Mouse (Mus musculus) lung, adult 2 months (tissue): ENCODE data around the gene Fes. TPM values are rescaled to one million over a fixed set of nuclear protein-coding genes. Genes with fewer than 3 reads are reported as not detected.

Experiments
- DNase-seq: peaks from one replicate; pipeline ENCODE4 v3.0.0; 2022
- H3K4me1 ChIP-seq: fragments of 200-500 bp; 2 replicates; pipeline ENCODE4 v1.6.1; 2011; ENCODE audit warnings: low read length; ENCODE audit not compliant: control insufficient read depth, insufficient read depth
- H3K4me3 ChIP-seq: fragments of 200-500 bp; replicated peaks from 2 replicates; pipeline ENCODE3; 2011; ENCODE audit warnings: low read depth, mild to moderate bottlenecking, control low read depth, low read length; ENCODE audit errors: extremely low read depth
- CTCF ChIP-seq: fragments of 200-500 bp; IDR thresholded peaks from 2 replicates; pipeline ENCODE4 v1.5.1; 2011; ENCODE audit warnings: mild to moderate bottlenecking, low read length, control low read depth; ENCODE audit not compliant: insufficient read depth
- POLR2A ChIP-seq: fragments of 200-500 bp; IDR thresholded peaks from 2 replicates; pipeline ENCODE4 v1.6.1; 2011; ENCODE audit warnings: low read depth, mild to moderate bottlenecking, control low read depth, low read length, borderline replicate concordance; ENCODE audit errors: extremely low read depth
- WGBS: fragments of 180-500 bp; shearing (Covaris S2); methylation state at CpG from one replicate; pipeline ENCODE4 v1.1.7; 2018; 5-methylcytosine and 5-hydroxymethylcytosine counted together
- polyA plus RNA-seq: library from polyadenylated mRNA; depleted of rRNA; stranded (reverse); fragments of >200 nt; gene quantifications from 2 replicates; pipeline ENCODE4 v1.2.3, GENCODE M21; 2012

The Fes gene
- polyA plus RNA-seq, 1 experiment: 60.1 TPM

- TF ChIP-seq POLR2A (no peak), CTCF (no peak)
- Histone ChIP-seq H3K4me3 (no peak overlapping the region), H3K4me1 (no peaks in the 10 kb centered on the region)
- WGBS: 83% methylated on average over 8 of the region's 8 CpGs
- DNase-seq: no peak
Observed at GRCm38 (mm10) chr7:80357156-80357555, 30.6 kb downstream of the Fes start.

- DNase-seq: no peak
- 89% methylated on average over 13 of the region's 13 CpGs for WGBS
- Histone ChIP-seq H3K4me3 (no peak overlapping the region), H3K4me1 (no peaks in the 10 kb centered on the region)
- TF ChIP-seq CTCF (no peak), POLR2A (no peak)
Observed at GRCm38 (mm10) chr7:80356351-80356750, 31.4 kb downstream of the Fes start.

GRCm38 (mm10) chr7:80352920-80353319 is 34.8 kb downstream of the Fes start:
- WGBS: 94% methylated on average over 8 of the region's 8 CpGs
- DNase-seq: no peak
- no peak for TF ChIP-seq CTCF
- TF ChIP-seq POLR2A: no peak
- H3K4me1 ChIP-seq: no peaks in the 10 kb centered on the region
- no peak overlapping the region for H3K4me3 ChIP-seq

- DNase-seq: no peak
- 77% methylated on average over 2 of the region's 2 CpGs for WGBS
- no peak for TF ChIP-seq CTCF
- no peak for TF ChIP-seq POLR2A
- Histone ChIP-seq H3K4me1 (no peaks in the 10 kb centered on the region), H3K4me3 (no peak overlapping the region)
Observed at GRCm38 (mm10) chr7:80350808-80351207, 36.9 kb downstream of the Fes start.

- peaks cover 3% of the 10 kb centered on the region; the same call in 1 of the 2 replicates for H3K4me1 ChIP-seq
- DNase-seq: no peak
- H3K4me3 ChIP-seq: no peak overlapping the region
- TF ChIP-seq CTCF (no peak), POLR2A (no peak)
- WGBS: 56% methylated on average over 13 of the region's 13 CpGs
Observed at GRCm38 (mm10) chr7:80347670-80348586, 39.8 kb downstream of the Fes start.

GRCm38 (mm10) chr7:80346830-80347229 is 40.9 kb downstream of the Fes start:
- TF ChIP-seq POLR2A: no peak
- TF ChIP-seq CTCF: no peak
- H3K4me3 ChIP-seq: no peak overlapping the region
- DNase-seq: no peak
- H3K4me1 ChIP-seq: peaks cover 3% of the 10 kb centered on the region; the same call in 1 of the 2 replicates
- WGBS: 65% methylated on average over 5 of the region's 5 CpGs

- Histone ChIP-seq H3K4me3 (no peak overlapping the region), H3K4me1 (peaks cover 3% of the 10 kb centered on the region; the same call in 1 of the 2 replicates)
- no peak for DNase-seq
- 84% methylated on average over 9 of the region's 9 CpGs for whole genome bisulfite sequencing
- TF ChIP-seq CTCF (no peak), POLR2A (no peak)
Observed at GRCm38 (mm10) chr7:80346173-80346572, 41.6 kb downstream of the Fes start.

GRCm38 (mm10) chr7:80343270-80344018 is 44.3 kb downstream of the Fes start:
- Histone ChIP-seq H3K4me3 (peak overlapping the region; percentile 96), H3K4me1 (peaks cover 7% of the 10 kb centered on the region; the same call in 1 of the 2 replicates)
- TF ChIP-seq CTCF: no peak
- TF ChIP-seq POLR2A: no peak
- WGBS: 24% methylated on average over 19 of the region's 19 CpGs
- DNase-seq: no peak

- WGBS: 1% methylated on average over 25 of the region's 25 CpGs
- peak; percentile 94 for DNase-seq
Observed at GRCm38 (mm10) chr7:80342858-80343257, 44.9 kb downstream of the Fes start, which contains the start of gene Hddc3. Gene Hddc3, plus strand, starts transcription at chr7:80343104.

More at GRCm38 (mm10) chr7:80342858-80343257, 44.9 kb downstream of the Fes start, which contains the start of gene Hddc3:
- TF ChIP-seq POLR2A (peak; percentile 92; the same call in 1 of the 2 replicates), CTCF (peak; percentile 81)
- H3K4me1 ChIP-seq: peaks cover 7% of the 10 kb centered on the region; the same call in 1 of the 2 replicates
- peak within 1 kb of the TSS; percentile 96 for H3K4me3 ChIP-seq
